Mouse (Mus musculus) layer of hippocampus, postnatal 36 days (tissue): ENCODE measurements at regions not wholly inside any gene's neighbourhood (a gene's known extent, or its start where the extent isn't known, plus 50 kb on each side); places are given as distances from the start of the nearest gene placed in this dataset.

Experiments
- DNase-seq, 2 experiments: peaks; one replicate each; pipeline ENCODE4 v3.0.0; 2022

DNA sequence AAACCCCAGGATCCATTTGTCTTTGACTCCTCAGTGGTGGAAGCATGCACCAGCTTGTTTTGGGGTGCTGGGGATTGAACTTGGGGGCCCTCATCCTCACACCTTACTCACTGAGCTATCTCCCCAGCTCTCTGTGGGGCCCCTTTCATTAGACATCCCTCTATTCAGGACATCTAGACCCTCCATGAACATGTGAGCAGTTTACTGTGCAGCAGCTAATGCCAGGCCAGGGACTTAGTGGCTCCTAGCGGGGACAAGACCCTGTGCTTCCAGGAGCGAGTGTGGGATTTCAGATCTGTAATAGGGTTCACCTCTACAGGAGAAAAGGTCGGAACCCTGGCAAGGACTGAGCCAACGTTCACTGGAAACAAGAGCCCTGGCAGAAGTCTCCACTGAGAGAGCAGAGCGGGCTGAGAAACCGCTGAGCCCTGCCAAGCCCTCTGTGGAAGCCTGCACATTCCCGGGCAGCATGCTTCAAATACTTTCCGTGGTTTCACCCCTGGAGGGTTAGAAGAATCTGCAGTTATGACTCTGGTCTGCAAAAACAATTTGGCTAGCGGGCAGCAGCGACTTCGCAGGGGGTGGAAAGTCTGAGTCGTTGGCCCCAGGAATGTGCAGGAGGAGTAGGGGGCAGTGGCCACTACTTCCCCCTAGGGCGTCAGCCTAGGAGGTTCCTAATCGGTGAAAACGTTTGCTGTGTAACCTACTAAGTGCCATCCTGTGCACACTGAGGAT is 125.6 kb downstream of the Smad6 start:
- DNase-seq, result no peak

GRCm38 (mm10) chr9:63892235-63892971 is 129.5 kb downstream of the Smad6 start:
- DNase-seq, result no peak

DNA sequence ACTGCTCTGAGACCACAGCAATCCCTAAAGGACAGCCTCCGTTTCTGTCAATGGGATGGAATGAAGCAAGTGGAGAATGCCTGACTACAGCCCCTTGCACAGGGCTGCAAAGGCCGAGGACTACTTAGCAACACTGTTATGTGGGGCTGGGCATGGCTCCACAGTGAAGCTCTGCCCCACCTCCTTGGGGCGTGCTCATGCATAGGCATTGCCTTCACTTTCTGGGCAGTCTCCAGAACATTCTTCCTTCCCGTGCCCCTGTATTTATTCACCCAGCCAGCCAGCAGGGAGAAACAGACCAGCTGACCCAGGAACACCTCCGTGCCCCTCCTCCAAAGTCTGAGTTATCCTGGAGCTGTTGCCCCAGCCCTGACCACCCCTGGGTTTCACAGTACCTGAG is 131.1 kb downstream of the Smad6 start:
- DNase-seq, result no peak

- no peak for DNase-seq
Measured at GRCm38 (mm10) chr9:63889570-63889969, 131.8 kb upstream of the Smad3 start.

DNA sequence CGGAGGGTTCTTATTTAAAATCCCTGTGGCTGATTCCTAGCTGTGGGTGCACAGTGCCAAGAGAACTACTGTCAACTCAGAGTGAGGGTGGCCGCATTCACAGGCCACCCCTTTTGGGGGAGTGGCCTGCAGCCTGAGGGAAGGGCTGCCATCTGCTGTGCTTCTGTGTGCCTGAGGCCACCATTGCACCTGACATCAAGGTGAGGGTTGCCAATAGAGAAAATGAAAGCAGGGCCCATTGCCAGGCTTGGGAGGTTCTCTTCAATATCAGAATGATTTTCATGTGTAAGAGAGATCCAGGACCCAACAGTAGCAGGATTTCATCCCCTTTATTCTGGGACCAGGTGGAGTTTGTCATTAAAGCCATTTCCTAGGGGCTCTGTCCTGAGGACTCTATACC is 127.2 kb upstream of the Smad3 start:
- DNase-seq, result no peak

DNA sequence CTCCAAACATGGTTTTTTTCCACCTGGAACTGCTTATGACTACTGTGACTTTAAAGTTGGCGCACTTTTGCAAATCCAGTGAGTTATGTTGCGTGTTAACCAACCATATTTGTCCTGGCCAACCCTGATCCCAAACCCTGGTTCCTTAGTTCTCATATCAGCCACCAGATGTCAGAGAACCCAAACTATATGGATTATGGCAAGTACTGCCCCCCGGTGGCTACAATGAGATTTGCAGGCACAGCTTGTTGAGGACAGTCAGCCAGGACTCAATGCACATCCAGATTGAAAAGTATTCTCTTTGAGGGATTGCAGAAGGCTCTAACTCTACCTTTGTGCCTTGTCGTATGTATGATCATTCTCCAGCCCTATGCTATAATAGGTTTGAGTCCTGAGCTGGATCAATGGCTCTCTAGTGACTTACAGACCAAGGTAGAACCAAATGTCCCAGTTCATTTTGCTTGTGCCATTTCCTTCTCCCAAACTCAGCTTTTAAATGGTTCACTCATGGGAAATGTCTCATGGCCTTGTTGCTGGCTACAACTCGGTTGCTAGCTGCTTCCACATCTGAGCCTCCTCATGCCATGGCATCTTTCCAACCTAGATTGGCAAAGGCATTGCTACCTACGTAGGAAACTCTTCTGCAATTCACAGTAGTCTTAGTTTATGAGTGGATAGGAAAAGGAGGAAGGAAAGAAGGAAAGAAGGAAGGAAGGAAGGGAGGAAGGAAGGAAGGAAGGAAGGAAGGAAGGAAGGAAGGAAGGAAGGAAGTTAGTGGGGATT is 126.1 kb upstream of the Smad3 start:
- DNase-seq, result no peak

GRCm38 (mm10) chr9:63881692-63882091 is 123.9 kb upstream of the Smad3 start:
- DNase-seq, result no peak

DNA sequence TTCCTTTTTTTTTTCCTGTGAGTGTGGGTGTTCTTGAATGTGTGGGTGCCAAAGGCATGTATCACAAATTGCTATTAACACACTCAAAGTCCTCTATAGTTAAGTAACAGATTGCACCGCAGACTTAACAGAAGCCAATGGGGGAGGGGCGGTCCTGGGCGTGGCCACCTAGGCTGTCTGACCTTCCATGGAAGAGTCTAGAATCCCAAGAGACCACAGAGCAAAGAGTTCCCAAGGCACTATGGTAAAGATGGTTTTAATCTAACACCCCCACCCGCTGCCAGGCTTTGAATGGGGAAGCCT is 123.4 kb upstream of the Smad3 start:
- peak in 1 of 2 experiments; percentile 20 for DNase-seq

DNA sequence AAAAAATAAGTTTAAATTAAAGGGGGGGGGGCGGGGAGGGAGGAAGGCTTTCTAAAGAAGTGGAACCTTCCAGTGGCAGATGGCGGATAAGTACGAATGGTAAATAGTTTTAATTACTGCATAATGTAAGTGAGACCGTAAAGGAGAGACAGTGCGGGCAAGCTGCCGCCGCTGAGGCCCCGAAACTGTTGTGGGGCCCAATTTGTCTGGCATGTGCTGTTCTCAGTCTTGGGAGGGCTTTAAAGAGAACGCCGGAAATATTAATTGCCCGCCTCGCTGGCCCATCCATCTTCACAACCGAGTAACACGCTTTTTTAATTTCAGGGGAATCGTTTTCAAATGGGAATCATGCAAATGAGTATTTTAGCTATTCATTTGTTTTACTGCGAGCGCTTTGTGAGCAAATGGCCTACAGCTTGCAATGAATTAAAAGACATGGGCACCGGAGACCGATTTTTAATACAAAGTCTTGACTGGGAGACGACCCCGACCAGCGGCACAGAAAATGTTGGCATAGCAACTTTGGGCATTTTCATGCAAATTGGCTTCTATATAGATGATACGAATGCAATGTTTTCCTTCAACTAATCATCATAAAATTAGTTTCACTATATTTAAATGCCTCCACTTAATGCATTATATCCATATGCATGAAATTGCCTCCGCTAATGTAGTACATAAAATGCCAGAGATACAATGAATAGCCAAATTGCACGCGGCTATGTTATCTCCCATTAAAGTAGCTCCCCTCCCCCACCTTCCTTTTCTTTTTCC is 122.9 kb upstream of the Smad3 start:
- DNase-seq, result peak; percentile 16 to 37

DNA sequence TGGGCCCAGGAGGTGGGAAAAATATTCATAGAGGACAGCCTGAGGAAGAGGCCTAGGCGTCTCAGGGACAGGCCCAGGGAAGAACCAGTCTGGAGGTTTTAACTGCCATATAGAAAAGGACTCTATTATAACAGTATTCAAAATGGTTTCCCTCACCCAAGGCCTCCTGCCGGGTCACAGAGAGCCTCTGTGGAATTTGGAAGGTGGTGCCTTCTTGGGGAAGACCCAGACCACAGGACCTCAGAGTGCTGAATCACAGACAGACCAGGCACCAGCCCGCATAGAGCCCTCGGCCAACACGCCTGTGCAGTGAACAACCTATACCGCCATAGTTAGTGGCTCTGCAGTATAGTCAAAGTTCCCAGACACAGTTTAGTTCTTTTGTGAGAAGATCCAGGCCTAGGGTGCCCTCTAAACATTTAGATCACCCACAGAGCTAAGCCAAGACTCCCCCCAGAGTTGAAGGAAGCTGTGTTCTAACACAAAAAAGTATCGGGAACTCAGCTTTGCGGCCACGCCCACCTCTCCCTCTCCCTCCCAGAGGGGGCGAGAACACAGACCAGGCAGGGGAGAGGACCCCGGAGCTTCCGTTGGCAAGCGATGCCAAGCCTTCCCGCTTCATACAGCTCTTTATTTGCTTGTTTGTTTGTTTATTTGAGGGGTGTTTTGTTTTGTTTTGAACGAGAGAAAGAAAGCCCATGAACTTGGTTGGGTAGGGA is 122.1 kb upstream of the Smad3 start:
- DNase-seq, result no peak

- DNase-seq, result no peak
Measured at GRCm38 (mm10) chr9:63877864-63878263, 120.1 kb upstream of the Smad3 start.

DNA sequence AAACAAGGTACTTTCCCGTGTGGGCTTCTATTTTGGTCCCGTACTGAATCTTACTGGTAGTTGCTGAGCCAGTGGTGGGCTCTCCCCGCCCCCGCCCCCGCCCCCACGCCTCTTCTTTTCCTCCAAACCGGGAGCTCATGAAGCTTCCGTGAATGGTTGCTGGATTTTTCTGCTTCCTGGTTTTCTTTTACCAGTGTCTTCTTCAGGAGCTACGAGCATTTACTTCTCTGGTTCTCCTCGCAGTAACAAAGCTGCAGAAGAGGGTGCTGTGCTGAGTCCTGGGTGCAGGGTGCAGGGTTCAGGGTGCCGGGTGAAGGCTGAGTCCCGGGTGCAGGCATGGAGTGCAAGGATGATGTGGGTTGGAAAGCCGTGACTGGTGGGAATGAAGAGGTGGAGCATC is 119.1 kb upstream of the Smad3 start:
- no peak for DNase-seq

GRCm38 (mm10) chr9:63876023-63876422 is 118.2 kb upstream of the Smad3 start:
- no peak for DNase-seq

DNA sequence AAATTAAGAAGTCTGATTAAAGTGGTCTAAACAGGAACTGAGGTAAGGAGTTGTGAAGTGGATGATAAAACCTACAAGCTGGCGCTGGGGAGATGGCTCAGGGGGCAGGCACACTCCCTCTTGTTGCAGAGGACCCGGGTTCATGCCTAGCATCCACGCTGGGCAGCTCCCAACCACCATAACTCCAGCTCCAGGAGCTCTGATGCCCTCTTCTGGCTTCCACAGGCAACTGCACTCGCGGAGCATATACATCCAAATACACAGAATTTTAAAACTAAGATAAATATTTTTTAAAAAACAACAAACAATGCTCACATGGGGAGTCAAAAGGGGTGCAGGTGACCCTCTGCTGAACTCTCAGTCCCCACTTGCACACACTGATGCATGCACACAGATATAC is 117.4 kb upstream of the Smad3 start:
- no peak for DNase-seq

- DNase-seq, result no peak
Measured at GRCm38 (mm10) chr9:63864350-63864749, 106.6 kb upstream of the Smad3 start.

GRCm38 (mm10) chr9:63863328-63863727 is 105.5 kb upstream of the Smad3 start:
- no peak for DNase-seq

DNA sequence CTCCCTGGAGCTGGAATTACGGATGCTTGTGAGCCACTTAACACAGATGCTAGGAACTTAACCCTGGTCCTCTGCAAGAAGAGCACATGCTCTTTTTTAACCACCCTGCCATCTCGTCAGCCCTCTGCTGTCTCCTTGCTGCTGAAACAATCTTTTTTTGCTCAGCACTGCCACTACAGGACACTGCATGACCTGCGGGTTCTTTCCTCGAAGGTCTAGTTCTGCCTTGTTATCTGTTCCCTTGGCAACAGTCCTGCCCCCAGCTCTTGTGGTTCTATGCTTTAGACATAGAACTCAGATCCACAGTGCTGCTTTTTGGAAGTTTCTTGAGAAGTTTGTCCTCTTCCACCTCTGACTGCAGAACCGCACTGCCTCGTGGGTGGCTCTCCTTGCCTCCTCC is 104.6 kb upstream of the Smad3 start:
- DNase-seq, result no peak

GRCm38 (mm10) chr9:63861418-63861817 is 103.6 kb upstream of the Smad3 start:
- no peak for DNase-seq

- DNase-seq, result no peak
Measured at GRCm38 (mm10) chr9:63860196-63860595, 102.4 kb upstream of the Smad3 start.

- peak; percentile 90 to 92 for DNase-seq
Measured at GRCm38 (mm10) chr9:63856065-63856736, 98.4 kb upstream of the Smad3 start.

GRCm38 (mm10) chr9:63851809-63852208 is 94.0 kb upstream of the Smad3 start:
- DNase-seq, result peak; percentile 28 to 41

DNA sequence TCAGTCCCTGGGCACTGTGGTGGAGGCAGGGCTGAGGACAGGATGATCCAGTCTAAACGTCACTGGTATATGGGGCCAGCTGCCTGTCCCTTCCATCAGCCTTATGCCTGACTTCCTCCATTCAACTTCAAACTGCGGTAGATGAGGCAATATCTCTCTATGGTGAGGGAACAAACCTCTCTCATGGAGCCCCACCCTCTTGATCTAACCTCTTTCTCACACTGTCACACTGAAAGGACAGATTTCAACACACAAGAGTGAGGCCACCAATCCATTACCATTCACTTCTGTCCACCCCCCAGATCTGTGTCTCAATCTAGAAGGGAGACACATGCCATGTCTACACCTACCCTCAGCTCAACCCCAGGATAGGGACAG is 92.5 kb upstream of the Smad3 start:
- no peak for DNase-seq
